Mouse (Mus musculus) T-helper 17 cell (primary cell): ENCODE data around the gene Pld1.

ENCODE experiments used
- in situ Hi-C, 2 experiments: fragments of 300-600 bp; cut with MboI, MseI; formaldehyde crosslinking; loops; 1 replicate in 1 of 2; 2 replicates in 1 of 2; pipeline ENCODE4 v1.15.1; 2025; ENCODE audit warnings: high pct_unique_total_duplicates in 2 of 2

Pld1 gene

DNA sequence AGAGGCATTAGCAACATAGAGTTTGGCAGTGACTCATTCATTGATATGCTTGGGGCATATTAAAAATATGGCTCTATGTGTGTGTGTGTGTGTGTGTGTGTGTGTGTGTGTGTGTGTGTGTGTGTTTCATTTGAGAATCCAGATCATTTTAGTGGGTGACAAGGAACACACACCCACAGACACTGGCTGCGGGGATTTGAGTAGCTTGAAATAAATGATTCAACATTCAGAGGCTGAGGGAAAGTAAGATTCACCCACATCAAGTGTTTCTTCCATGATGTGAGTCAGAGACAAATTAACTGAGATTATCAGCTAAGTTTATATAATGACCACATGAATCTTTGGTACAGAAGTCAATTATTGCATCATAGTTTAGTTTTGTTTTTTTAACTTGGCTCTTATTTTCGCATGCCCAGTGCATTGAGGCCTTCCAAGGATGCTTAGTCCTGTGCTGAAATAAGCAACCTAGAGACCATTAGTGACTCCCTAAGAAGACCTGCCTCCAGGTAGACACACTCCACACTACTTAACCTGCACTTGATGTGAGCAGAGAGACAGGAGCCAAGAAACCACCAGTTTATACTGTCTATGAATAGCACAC is 211.3 kb downstream of the Pld1 start:
- in situ Hi-C loops = loop anchor here in 1 of 2 experiments (25.0 kb wide), 1 partner anchor 813 kb away; no protein-coding TSS in a partner anchor

GRCm38 (mm10) chr3:28158006-28158405 is 219.5 kb downstream of the Pld1 start:
- in situ Hi-C loops = loop anchor here in 1 of 2 experiments (25.0 kb wide), 1 partner anchor 804 kb away; no protein-coding TSS in a partner anchor

DNA sequence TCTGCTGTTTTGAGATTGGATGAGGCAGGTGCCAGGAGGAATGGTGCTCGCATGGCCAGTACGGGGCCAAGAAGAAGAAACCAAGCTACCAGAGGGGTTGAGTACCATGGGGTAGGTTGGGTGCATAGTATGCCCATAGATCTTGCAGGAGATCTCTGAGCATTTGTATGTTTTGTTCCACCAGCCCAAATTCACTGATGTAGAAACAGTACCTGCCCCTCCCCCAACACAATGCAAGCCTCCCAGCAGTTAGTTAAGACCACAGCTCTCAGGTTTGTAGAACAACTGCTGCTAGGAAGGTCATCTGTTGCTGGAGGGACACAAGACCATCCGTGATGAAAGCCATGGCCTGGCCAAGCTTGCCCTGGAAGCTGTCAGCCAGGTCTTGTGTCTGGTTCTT is 220.4 kb downstream of the Pld1 start:
- in situ Hi-C loops = loop anchor here in 1 of 2 experiments (25.0 kb wide), 1 partner anchor 803 kb away; no protein-coding TSS in a partner anchor

GRCm38 (mm10) chr3:28162346-28162745 is 223.9 kb downstream of the Pld1 start:
- in situ Hi-C loops = loop anchor here in 1 of 2 experiments (25.0 kb wide), 1 partner anchor 800 kb away; no protein-coding TSS in a partner anchor

GRCm38 (mm10) chr3:28164678-28165077 is 226.2 kb downstream of the Pld1 start:
- in situ Hi-C loops = loop anchor here (5.0 to 25.0 kb wide), 5 partner anchors 253 to 798 kb away; no protein-coding TSS in a partner anchor

DNA sequence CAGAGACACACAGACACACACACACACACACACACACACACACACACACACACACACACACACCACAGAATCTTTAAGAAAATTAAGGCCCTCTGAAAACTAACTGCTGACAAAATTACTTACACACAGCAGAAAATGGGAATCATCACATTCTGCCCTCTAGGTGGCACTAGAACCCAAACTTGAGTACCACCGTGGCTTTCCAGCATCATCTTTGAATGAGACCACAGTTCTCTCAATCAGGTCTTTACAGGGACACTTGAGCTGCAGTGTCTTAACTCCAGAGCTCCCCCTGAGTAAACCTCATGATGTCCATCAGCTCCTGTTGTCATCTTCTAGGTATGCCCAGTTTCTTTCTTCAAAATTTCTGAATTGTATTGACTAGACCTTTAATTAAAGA is 227.1 kb downstream of the Pld1 start:
- in situ Hi-C loops = loop anchor here (5.0 to 25.0 kb wide), 5 partner anchors 252 to 797 kb away; no protein-coding TSS in a partner anchor

GRCm38 (mm10) chr3:28167796-28168505 is 229.5 kb downstream of the Pld1 start:
- in situ Hi-C loops = loop anchor here (5.0 to 25.0 kb wide), 5 partner anchors 249 to 794 kb away; no protein-coding TSS in a partner anchor

DNA sequence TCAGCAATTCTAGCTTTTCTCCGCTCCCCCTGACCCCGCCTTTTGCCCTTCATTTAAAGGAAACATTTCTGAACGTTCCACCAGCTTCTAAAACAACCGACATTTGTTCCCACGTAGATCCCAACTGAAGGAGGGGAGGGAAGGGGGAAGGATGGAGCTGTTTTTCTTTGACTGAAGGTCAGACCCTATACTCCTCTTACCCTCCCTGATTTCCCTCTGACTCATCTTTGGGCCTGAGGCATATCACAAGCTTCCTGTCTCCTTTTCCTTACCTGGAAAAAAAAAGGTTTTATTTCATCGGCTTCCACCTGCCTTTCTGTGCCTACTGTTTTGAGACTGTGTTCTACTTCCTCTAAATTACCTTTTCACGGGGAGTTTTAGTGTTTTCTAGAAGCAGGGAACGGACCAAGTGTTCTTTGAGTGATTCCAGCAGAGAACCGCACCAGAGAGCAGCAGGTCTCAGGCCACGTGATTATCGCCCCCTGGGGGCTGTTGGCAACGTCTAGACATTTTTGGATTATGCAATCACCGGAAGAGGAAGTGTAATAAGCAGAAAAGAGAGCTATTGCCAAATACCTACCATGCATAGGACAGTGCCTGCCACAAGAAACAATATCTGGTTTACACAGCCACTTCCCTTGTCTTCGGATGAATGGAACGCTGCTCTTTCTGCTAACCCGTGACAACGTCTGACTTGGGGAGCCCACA is 232.6 kb downstream of the Pld1 start:
- in situ Hi-C loops = loop anchor here in 1 of 2 experiments (25.0 kb wide), 1 partner anchor 791 kb away; no protein-coding TSS in a partner anchor

DNA sequence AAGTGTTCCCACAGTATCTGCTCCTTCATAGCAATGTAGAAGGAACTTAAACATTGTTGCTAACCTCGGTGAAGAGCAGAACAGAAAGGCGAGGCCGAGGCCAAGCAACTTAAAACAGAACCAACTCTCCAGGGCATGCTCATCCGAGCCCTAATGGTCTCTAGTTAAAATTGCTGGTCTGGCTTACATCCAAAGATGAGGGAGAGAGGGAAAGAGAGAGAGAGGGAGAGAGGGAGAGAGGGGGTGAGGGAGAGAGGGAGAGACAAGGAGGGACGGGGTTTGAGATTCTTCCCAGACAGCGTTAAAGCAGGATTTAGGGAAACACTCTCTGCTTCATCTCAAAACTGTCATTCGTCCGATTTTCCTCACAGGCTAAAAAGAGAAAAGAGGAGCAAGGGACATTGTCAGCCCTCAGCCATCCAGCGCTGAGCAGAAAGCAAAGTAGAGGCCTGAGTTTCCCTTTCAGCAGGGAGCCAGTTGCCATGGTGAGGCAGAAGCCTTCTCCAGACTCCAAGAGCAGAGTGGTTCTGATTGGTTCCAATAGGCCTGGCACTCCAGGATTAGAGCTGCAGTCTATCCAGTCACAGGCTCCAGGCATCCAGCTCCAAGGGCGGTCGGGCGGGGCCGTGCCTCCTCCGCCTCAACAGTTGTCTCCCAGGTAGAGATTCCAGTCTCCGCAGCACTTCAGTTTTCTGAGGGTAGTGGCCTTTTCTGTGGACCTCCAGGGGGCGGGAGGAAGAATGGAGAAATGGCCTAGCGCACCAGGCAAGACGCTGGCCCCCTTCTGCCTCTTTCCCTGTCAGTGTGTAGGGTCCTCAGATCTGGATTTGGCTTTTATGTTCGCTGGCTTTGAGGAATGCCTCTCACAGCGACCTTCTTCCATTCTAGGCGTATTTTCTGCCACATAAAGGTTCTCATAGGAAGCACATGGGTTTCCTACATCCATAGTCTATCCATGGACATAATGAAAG is 237.8 kb downstream of the Pld1 start:
- in situ Hi-C loops = no loop called here

DNA sequence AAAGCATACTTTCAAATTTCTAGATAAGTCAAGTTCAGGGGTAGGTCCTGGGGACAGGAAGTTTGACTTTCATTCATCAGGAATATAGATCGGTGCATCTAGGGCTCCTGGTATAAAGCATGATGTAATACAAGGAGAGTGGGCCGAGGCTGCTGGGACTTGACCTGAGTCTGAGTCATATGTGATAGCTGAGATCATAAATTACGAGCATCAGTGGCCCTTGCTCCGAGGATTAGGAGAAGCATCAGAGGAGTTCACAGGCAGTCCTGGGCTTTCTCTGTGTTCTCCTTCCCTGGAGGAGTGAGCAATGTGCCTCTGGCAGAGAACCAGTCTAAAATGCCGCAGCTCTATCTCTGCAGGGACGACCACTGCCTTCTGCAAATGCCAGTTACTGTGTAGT is 239.8 kb downstream of the Pld1 start:
- in situ Hi-C loops = no loop called here
